Comparison of ENCODE assay signal across 15 mouse cellular contexts in the genomic region with DNA sequence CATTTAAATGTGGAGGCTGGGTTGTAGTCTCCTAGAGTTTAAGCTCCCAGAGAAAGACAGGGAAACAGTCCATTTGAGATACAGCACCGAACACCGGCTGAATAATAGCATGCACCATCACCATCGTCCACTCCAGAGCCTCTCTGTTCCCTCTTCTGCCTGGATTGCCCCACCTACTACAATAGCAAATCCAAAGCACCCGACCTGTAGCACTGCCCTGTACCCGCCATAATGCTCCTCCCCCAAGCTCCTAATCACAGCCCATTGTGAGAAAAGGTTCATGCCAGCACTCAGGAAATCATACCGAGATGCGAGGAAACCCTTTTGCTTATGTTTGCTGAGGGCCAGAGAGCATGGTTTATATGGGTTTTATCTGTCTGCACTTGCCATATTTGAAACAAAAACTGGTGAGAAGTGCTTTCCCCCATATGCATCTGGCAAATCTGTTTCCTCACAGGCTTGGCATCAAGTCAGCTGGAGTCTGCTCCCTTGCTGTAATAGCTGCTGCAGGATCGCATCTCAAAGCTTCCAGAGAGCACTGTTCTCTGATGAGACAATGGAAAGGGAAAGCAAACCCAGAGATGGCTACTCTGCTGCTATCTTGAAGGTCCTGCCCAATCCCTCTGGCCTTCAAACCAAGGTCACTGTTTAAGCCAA.
DNase-seq lines count a peak whose midpoint lies in the region; ATAC-seq and TF ChIP-seq lines count a peak whose summit lies in the region.
"Had no signal": no experiment of that assay in that cellular context is flagged by ENCODE, and none has a peak within 500 bp of the region (broad histone marks: within the 10 kb centered on the region; RNA-seq: fewer than 3 reads in every experiment).

No protein-coding gene starts in this region.

- H3K4me1 ChIP-seq in lung, embryonic 16.5 days (replicated peaks; ENCODE audit: control insufficient read depth, insufficient read depth, low read length): peaks cover 18% of the 10 kb centered on the region
- H3K4me1 ChIP-seq in stomach, postnatal 0 days (replicated peaks; ENCODE audit: control insufficient read depth, insufficient read depth): no peaks in the 10 kb centered on the region; the same call in 1 of the 2 replicates
- no peaks in the 10 kb centered on the region for H3K4me1 ChIP-seq in midbrain, embryonic 10.5 days
- H3K4me1 ChIP-seq: liver, embryonic 15.5 days; midbrain, embryonic 12.5 days; neural tube, embryonic 13.5 days had no signal

- TF ChIP-seq CTCF in stomach, postnatal 0 days (IDR thresholded peaks at IDR 0.05; ENCODE audit: low read depth): no peak

- no peak overlapping the region for H3K4me2 ChIP-seq in lung, embryonic 16.5 days (ENCODE audit: low read depth, low read length)
- H3K4me2 ChIP-seq in stomach, postnatal 0 days (replicated peaks; ENCODE audit: low read depth): no peak overlapping the region
- H3K4me2 ChIP-seq: embryonic facial prominence, embryonic 12.5 days; liver, embryonic 15.5 days; midbrain, embryonic 12.5 days; neural tube, embryonic 13.5 days had no signal

- peak; percentile 69 for ATAC-seq in lung, embryonic 16.5 days (ENCODE audit: low read depth)
- ATAC-seq in stomach, postnatal 0 days (ENCODE audit: low FRiP score, low TSS enrichment): no peak

- no peak for TF ChIP-seq EP300 in stomach, postnatal 0 days (optimal IDR thresholded peaks at IDR 0.05)

- 31% methylated on average over 8 of the region's 8 CpGs for WGBS in lung, embryonic 16.5 days
- WGBS in stomach, postnatal 0 days: 40% methylated on average over 8 of the region's 8 CpGs
- 71% methylated on average over 8 of the region's 8 CpGs for WGBS in midbrain, embryonic 10.5 days

- no peaks in the 10 kb centered on the region for H3K27me3 ChIP-seq in lung, embryonic 16.5 days (ENCODE audit: control insufficient read depth, insufficient read depth, low read depth, low read length)
- no peaks in the 10 kb centered on the region for H3K27me3 ChIP-seq in stomach, postnatal 0 days (ENCODE audit: control insufficient read depth, insufficient read depth, low read length)
- H3K27me3 ChIP-seq in midbrain, embryonic 10.5 days (ENCODE audit: low read depth, poor library complexity, severe bottlenecking): no peaks in the 10 kb centered on the region
- H3K27me3 ChIP-seq: embryonic facial prominence, embryonic 12.5 days; liver, embryonic 15.5 days; midbrain, embryonic 12.5 days; neural tube, embryonic 13.5 days had no signal

- H3K4me3 ChIP-seq in lung, embryonic 16.5 days (ENCODE audit: low read length): no peak overlapping the region
- no peak overlapping the region for H3K4me3 ChIP-seq in stomach, postnatal 0 days (ENCODE audit: low read depth, low read length)
- no peak overlapping the region for H3K4me3 ChIP-seq in midbrain, embryonic 10.5 days
- H3K4me3 ChIP-seq: embryonic facial prominence, embryonic 12.5 days; liver, embryonic 15.5 days; midbrain, embryonic 12.5 days; neural tube, embryonic 13.5 days had no signal

- peak; percentile 28 to 56 for DNase-seq in frontal cortex, postnatal 36 days (ENCODE audit: low spot score in 2 of 2)
- DNase-seq in frontal cortex, postnatal 25 days (ENCODE audit: low spot score in 2 of 2): no peak
- DNase-seq in lung, postnatal 25 days (ENCODE audit: low spot score): no peak
- DNase-seq in layer of hippocampus, adult 18-20 months (ENCODE audit: low spot score in 2 of 2): peak; percentile 43 to 72
- peak; percentile 24 for DNase-seq in stomach, postnatal 0 days (ENCODE audit: low spot score)
- no peak for DNase-seq in midbrain, embryonic 10.5 days (ENCODE audit: low spot score)
- DNase-seq: cerebellum, adult 9-10 months; gastrocnemius, postnatal 14 days; kidney, adult 8-10 months; thymus, postnatal 25 days had no signal

- peaks cover 5% of the 10 kb centered on the region for H3K9me3 ChIP-seq in lung, embryonic 16.5 days (ENCODE audit: control insufficient read depth, low read length)
- H3K9me3 ChIP-seq in stomach, postnatal 0 days (ENCODE audit: control insufficient read depth, low read length): no peaks in the 10 kb centered on the region
- peaks cover 7% of the 10 kb centered on the region; the same call in 1 of the 2 replicates for H3K9me3 ChIP-seq in midbrain, embryonic 10.5 days (replicated peaks)
- H3K9me3 ChIP-seq: liver, embryonic 15.5 days; midbrain, embryonic 12.5 days had no signal

- peak overlapping the region; percentile 28; the same call in 1 of the 2 replicates for H3K27ac ChIP-seq in lung, embryonic 16.5 days (ENCODE audit: low read length)
- no peak overlapping the region for H3K27ac ChIP-seq in stomach, postnatal 0 days (replicated peaks)
- no peak overlapping the region for H3K27ac ChIP-seq in midbrain, embryonic 10.5 days (replicated peaks)
- H3K27ac ChIP-seq: embryonic facial prominence, embryonic 12.5 days; liver, embryonic 15.5 days; midbrain, embryonic 12.5 days; neural tube, embryonic 13.5 days had no signal

- no peak overlapping the region; the same call in 1 of the 2 replicates for H3K9ac ChIP-seq in lung, embryonic 16.5 days (ENCODE audit: low read length)
- H3K9ac ChIP-seq in stomach, postnatal 0 days (ENCODE audit: low read length): no peak overlapping the region
- H3K9ac ChIP-seq: embryonic facial prominence, embryonic 12.5 days; liver, embryonic 15.5 days; midbrain, embryonic 12.5 days; neural tube, embryonic 13.5 days had no signal

- no peaks in the 10 kb centered on the region; the same call in 1 of the 2 replicates for H3K36me3 ChIP-seq in lung, embryonic 16.5 days (ENCODE audit: control insufficient read depth, insufficient read depth, low read length)
- no peaks in the 10 kb centered on the region for H3K36me3 ChIP-seq in stomach, postnatal 0 days (ENCODE audit: control insufficient read depth, insufficient read depth, low read length)
- 0 out of 2 replicates have a peak, but pooled peaks cover 4% of the 10 kb centered on the region for H3K36me3 ChIP-seq in midbrain, embryonic 10.5 days
- H3K36me3 ChIP-seq: embryonic facial prominence, embryonic 12.5 days; liver, embryonic 15.5 days; midbrain, embryonic 12.5 days; neural tube, embryonic 13.5 days had no signal

Comparison
In these comparisons a context has a peak if more than half of its experiments do, and no peak if none do; other contexts are left out.
1. DNase-seq: peak in frontal cortex, postnatal 36 days (2 of 2), layer of hippocampus, adult 18-20 months (2 of 2) and stomach, postnatal 0 days (single experiment); none in frontal cortex, postnatal 25 days (0 of 2), lung, postnatal 25 days (single experiment) and midbrain, embryonic 10.5 days (single experiment).